Mouse (Mus musculus) skeletal muscle tissue, adult 2 months (tissue): ENCODE data around the gene Gpbp1.

ENCODE experiments used
- DNase-seq: peaks from one replicate; pipeline ENCODE4 v3.0.0-alpha.2; 2012; ENCODE audit warnings: low read depth, low spot score

Gene Gpbp1

DNA sequence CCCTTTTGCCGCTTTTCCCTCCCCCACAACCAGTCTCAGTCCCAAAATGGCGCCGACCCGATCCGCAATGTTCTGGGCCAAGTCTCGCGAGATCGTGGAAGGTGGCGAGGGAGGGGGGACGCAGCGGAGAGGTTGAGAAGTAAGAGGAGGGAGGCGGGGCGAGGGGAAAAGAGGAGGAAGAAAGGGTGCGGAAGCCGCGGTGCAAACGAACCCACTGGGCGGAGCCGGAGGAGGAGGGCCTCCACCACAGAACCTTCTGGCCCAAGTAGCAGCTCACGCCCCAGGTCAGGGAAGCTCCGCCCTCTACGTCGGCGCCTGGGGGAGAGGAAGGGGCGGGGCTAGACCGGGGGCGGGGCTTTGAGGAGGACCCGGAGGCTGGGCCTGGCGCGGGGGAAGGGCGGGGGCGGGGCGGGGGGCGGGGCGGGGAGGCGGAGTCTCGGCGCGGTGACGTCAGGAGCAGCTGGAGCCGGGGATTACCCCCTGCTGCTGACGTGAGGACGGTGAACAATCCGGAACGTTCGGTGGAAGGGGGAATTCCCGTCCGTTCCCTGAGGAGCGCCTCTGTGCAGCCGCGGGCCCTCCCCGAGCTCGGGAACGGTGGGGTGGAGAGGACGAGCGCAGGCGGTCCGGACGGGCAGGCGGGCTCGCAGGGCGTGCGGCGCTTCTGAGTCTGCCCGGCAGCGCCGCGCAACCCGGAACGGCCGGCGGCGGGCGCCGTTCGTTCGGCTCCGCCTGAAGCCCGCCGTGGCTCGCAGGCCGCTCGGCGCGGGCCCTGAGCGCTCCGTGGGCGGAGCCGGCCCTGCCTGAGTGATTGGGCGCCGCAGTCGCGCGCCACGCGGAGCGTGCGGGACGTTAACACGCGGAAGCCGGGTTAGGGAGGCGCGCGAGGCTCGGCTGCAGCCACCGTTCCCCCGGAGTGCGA is at the start of gene Gpbp1:
Gene Gpbp1 (minus strand): TSS at position 310 of the 922 bp plus-strand sequence.
- peak; percentile 100 for DNase-seq

DNA sequence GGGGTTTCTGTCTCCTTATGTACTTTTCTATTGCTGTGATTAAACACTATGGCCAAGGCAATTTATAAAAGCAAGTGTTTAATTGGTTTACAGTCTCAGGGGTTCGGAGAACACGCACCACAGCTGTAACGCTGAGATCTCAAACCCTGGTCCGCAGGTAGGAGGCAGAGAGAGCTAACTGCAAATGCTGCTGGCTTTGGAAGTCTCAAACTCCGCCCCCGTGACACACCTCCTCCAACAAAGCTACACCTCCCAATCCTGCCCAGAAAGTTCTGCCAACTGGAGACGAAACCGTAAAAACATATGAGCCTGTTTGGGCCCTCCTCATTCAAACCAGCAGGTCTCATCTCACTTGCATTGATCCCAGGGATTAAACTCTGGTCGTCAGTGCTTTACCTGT is 47.8 kb upstream of the Gpbp1 start:
- no peak for DNase-seq

DNA sequence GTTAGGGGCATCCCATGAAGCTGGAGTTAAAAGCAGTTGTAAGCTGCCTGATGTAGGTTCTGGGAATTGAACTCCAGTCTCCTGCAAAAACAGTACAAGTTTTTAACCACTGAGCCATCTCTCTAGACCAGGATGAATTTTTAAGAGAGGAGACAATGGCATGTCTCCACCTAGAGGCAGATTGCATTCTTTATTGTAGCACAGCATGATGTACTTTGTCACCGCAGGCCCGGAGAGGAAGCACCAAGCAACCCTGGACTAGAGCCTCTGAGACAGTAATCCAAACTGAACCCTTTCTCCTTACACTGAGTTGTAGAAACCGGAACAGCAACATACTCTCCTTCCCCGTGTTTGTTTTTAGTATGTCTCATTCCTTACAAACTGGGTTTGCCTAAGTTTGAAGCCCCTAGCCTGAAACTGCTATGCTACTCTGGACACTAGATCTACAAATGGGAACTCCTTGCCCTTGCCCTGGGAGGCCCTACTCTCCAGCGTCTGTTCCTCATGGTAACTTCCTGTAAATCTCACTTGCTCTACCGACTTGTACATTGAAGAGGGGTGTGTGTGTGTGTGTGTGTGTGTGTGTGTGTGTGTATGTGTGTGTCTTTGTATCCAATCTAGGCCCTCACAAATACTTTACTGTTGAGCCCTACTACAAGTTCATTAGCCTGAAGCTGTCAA is 46.4 kb upstream of the Gpbp1 start:
- DNase-seq = no peak

DNA sequence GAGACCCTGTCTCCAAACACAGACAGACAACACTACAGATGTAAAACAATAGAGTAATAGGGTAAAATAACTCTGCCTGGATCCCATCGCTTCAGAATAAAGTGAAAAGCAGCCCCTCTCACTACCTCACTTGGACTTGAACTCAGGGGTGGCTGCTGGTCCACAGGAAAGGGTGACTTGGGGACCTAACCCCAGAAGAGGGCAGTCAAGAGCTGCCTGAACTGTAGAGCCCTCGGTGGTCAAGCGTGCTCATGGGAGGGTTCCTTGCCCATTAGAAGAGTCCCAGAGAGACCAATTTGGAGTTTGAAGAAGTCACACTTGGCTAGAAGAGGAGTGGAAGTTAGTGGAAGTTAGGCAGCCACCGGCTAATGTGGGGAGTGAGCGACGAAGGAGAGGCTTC is 44.2 kb upstream of the Gpbp1 start:
- DNase-seq = no peak

DNA sequence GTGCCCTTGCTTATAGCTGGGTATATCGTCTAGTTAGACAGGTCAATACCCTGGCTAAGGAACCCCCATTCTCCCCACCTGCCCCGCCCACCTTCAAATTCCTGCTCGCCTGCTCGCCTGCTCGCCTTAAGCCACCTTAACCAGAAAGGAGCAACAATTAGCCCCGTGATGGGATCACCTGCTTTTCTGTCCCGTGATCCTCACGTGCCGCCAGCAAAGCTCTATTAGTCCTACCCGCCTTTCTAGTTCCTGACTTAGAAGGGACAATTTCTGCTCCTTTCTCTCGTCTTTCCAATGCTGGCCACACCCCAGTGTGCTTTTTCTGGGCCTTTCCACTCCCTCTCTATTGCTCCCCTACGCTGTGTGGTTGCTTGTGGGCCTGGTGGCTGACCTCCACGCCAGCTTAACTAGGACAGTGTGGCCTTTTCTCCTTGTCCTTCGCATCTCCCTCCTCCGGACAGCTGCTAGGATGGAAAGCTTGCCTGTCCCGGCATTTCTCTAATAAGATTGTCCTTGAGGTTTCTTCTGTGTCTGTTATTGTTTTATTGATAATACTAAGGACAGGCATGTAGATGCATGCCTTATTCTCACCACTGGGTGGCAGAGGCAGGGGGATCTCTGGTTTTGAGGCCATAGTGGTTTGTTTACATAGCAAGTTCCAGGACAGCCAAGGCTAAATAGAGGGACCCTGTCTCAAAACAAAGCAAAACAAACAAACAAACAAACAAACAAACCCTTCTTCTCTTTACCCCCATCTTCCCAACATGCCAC is 42.5 kb upstream of the Gpbp1 start:
- no peak for DNase-seq

DNA sequence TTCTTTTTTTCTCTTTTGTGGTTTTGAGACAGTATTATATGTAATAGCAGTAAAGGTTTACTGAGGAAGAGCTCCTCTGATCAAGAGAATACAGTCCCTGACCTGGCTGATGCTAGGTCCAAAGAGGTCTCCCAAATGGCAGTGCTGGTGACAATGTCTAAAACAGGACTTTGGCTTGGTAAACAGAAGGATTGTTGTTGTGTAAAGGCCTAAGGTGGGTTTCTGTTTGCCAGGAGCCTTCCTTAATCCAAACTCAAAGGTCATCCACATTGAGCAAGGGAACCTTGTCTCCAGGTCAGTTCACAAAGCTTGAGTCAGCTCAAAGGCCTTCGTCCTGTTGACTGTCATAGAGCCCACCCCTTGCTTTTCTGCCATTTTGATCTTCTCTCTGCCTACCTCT is 41.8 kb upstream of the Gpbp1 start:
- no peak for DNase-seq

DNA sequence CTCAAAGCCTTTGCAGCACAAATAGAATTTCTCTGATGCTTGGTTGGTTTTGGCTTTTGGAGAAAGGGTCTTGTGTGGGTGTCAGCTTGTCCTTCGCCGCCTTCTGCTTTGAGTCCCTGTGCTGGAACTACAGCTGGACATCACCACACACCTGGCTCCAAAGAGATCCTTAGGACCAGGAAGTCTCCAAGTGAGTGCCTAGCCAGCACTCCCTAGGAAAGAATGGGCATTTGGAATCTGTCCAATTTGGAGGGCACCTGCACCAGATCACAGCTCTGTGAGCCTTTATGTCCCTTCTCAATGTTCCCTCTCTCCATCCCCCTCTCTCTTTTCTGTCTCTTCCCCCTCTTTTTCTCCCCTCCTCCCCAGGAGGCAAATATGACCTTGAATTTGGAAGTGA is 34.4 kb upstream of the Gpbp1 start:
- DNase-seq = no peak

DNA sequence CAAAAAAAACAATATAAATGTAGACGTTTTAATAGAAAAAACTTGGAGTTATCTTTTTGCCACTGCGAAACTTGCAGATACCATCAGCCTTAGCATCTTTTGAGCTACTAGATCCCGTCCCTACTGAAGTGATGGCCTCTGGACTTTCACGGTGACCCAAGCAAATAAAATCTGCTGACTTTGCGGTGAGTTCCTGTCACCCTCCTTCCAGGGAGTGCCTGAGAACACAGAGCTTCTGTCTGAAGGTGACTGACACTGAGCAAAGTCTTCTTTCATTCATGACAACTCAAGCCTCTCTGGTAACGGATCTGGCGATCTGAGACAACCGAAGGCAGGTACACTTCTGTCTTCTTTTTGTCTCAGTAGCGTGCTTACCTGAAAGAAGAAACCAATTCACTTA is 32.4 kb upstream of the Gpbp1 start:
- no peak for DNase-seq

DNA sequence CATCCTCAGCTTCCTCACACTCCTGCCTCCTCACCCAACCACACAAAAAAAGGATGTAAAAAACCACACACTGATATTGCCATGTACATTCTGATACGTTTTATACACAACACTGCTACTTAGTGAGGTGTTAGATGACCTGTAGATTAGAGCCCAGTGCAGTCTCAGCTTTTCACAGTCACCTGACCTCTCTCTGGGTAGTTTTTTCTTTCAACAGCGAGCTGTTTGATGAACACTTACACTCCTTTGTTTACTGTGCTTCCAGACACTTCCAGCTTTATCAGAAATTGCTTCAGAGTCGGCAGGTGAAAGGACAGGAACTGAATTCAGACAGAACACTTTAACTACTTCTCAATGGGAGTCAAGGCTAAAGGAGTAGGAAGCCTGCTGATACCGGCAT is 30.5 kb upstream of the Gpbp1 start:
- no peak for DNase-seq

DNA sequence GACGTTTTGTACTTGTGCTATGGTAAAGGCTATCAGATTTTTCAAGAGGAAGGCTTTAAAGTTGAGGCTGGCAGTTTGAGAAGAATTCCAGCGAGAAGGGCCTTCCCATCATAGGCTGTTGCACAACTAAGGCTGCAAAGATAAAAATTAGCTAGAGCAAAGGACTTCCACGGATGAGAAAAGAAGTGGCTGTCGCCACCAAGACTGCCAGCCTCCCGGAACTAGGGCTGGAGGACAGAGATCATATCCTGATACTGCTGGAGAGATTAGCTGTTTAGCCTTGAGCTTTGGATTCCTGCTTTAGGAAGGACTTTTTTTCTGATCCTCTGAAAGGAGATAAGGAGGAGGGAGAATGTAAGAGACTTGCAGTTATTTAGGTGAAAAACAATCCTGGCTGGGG is 28.4 kb upstream of the Gpbp1 start:
- no peak for DNase-seq

DNA sequence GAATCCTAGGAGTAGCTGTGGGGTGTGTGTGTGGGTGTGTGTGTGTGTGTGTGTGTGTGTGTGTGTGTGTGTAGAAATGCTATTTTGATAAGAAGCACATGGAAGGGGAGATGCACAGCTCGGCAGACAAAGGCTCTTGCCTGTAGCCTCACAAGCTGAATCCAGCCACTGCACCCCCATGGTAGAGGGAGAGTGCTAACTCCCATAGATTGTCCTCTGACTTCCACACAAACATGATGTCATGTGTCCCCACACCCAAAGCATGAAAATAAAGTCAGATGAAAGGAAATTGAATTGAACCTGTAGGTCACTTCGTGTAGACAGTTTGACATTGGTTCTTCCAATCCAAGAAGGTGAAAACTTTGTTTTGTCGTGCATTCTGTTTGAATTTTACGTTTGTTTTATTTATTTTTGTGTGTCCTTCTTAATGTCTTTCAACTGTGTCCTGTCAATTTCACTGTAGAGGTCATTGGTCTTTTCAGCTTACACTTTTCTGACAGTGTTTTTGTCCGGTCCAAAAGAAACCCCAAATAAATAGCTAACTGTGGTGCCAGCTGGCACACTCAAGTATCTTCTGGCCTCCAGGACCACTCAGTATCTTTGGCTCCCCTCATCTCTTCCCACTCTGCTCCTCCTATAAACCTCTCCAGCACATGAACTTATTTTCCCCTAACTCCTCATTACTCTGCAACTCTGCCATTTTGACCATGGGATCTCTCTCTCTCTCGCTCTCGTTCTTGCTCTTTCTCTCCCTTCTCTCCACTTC is 26.7 kb upstream of the Gpbp1 start:
- DNase-seq = no peak

DNA sequence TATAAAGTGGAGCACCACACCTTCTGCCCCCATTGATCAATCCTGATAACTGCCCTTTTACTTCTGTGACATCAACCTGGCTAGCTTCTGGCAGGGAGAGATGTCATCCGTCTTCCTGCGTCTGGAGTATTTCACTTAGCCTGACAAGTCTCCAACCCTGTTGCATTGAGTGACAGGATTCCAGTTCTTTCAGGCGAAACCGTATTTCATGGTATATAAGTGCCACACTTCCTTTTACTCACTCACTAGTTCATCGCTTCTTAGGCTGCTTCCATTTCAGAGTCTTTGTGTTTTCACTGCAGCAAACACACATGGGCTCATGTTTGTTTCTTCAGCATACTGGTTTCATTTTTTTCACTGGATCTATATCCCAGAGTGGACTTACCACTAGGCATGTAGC is 19.5 kb upstream of the Gpbp1 start:
- no peak for DNase-seq

DNA sequence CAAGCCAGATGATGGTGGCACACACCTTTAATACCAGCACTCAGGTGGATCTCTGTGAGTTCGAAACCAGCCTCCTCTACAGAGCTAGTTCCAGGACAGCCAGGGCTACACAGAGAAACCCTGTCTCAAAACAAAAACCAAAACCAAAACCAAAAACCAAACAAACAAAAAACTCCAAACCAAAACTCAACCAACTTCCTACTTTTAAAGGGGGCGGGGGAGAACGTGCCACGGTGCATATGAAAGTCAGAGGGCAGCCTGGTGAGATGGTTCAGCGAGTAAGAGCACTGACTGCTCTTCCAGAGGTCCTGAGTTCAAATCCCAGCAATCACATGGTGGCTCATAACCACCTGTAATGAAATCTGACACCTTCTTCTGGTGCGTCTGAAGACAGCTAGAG is 18.7 kb upstream of the Gpbp1 start:
- no peak for DNase-seq

DNA sequence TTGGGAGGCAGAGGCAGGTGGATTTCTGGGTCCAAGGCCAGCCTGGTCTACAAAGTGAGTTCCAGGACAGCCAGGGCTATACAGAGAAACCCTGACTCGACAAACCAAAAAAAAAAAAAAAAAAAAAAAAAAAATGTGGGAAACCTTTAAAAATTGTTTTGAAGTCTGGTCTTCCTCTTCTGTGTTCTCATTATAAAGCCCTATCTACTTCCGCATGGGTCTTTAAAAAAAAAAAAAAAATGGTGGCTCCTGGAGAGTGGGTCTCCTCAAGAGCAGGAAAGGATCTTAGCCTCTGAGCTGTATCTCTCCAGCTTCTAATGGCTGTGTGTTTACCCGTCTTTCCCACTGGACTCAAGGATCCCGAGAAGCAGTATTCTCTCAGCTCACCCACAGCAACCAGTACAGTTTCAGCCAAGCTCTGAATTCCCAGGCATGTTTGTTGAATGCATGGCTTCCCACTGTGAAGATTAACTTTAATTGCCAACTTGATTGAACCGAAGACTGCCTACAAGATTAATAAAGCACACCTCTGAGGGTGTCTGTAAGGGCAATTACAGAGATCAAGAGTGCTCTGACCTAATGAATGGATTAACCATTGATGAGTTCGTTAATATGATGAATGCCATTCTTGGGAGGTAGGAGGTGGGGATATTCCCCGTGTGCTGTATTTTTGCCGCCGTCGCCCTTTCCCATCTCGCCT is 4.6 kb upstream of the Gpbp1 start:
- DNase-seq = no peak

DNA sequence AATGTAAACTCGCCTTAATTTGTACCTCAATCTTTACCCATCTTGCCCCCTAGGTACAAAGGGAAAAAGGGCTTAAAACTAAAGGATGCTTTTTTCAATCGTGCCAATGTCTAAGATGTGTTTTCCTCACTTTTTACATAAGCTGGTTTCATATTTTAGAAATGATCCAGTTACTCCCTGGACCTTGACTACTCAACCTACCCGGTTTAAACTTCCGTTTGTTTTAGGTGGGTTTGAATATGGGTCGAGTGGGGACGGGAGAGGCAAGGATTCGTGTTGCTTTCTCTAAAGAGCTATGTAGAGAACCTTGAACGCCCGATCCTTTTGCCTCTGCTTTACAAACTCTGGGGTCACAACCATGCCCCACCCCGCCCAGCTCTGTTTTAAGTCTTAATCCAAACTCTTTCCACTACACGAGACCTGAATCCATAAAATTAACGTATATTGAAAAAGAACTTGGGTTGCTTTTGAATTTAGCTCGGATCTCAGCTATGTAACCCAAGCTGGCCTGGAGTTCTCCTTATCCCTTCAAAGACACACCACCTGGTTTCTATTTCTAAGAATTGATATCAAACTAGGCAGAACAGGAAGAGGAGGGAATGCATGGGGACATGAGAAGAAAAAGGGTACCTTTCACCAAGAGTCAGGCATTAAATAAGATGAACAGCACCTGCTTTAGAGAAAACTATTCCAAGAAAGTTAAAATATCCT is 1.3 kb upstream of the Gpbp1 start:
- DNase-seq = no peak

DNA sequence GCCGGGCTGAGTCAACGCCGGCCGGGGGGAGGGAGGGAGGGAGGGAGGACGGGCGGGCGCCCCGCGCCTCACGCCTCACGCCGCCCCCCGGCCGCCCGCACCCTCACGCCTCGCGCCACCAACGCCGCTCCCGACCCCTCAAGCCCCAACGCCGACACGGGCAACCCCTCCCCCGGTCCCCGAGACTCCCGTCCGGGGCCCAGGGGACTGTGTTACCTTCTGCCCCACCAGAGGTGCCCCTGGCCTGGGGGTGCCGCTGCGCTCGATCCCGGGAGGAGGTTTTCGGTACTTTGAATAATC is 459 bp downstream of the Gpbp1 start:
- DNase-seq = no peak

DNA sequence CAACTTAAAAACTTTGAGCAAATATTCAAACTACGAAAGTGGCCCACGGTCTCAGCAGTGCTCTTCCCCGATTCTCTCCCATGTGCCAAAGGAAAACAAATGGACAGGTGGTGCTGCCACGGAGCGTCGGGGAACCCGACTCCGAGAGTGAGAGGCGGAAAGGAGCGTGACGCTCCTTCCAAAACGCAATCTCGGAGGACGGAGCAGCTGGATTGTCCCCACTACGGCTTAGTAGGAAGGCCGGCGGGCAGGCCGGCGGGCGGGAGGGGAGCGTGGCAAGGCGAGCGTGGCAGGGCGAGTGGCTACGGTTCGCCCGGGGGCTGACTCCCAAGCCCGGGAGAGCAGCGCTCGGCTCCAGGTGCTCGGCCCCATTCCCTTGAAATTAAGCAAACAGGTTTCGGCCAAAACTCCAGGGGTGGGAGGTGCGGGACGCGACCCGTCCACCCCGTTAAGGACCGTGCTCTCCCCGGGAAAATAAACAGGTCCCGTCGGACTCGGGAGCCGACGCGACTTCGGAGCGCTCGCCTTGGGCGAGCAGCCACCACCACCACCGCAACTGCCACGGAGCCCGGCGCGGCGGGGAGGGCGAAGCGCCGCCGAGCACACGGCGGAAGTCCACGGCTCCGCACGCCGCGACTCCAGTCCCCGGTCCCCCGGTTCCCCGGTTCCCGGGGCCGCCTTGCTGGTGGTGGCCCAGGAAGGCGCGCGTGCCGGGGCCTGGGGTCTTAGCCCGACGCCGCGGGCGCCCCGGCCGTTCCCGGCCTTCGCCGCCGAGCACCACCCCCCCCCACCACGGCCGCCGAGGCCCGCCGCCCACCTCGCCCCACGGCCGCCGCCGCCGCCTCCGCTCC is 1.0 kb downstream of the Gpbp1 start:
- DNase-seq = peak; percentile 53

DNA sequence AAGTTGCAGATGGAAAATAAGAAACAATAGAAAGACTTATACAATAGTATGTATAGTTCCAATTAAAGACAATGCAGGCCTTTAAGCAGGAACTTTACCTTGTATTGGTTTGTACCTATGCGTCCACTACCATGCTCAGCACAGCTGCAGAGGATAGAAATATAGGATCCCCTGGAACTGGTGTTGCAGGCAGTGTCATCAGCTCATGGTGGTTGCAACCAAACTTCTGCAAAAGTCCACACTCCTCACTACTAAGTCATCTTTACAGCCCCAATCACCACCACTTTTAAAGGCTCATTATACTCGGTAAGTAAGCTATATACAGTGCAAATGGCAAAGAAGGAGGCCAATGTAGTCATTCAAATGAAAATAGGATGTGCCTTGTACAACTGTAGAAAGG is 12.2 kb downstream of the Gpbp1 start:
- DNase-seq = no peak

DNA sequence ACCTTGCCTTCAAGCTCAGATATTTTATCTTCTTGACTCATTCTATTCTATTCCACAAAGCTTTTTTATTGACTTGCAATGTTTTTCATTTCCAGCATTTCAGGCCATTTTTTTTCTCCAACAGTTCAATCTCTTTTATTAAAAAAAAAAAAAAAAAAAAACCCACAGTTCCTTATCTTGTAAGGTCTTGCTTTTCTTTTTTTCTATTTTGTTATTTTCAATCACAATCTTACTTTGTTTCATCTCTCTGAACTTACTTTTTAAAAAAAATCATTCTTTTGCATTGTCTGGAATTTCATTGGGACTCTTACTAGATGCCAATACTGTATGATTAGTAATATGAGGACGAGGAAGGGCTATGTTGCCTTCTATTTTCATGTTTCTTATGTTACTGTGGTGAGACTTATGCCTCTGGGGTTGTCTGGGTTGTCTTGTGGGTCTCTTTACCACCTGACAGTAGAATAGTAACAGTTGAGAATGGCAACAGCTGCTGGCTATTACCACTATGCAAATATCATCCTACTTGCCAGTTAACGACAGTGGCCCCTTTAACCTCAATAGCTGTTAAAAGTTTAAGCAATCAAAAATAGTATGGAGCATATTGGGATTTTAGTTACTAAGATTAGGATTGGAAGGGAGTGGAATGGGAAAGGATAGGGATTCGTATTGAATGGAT is 19.2 kb downstream of the Gpbp1 start:
- DNase-seq = no peak
